ENCODE assay signal across 15 mouse cellular contexts in genomic region chr5:36923826-36924700, GRCm38 (mm10). TPM values are rescaled to one million over a fixed set of nuclear protein-coding genes. Genes with fewer than 3 reads are reported as not detected.
DNase-seq lines count a peak whose midpoint lies in the region; ATAC-seq lines count a peak whose summit lies in the region.
"Had no signal": no experiment of that assay in that cellular context is flagged by ENCODE, and none has a peak within 500 bp of the region (broad histone marks: within the 10 kb centered on the region; RNA-seq: fewer than 3 reads in every experiment).

No protein-coding gene starts in this region.

- no peaks in the 10 kb centered on the region for H3K9me3 ChIP-seq in forebrain, embryonic 15.5 days
- H3K9me3 ChIP-seq in forebrain, embryonic 12.5 days: no peaks in the 10 kb centered on the region
- H3K9me3 ChIP-seq in midbrain, embryonic 15.5 days: no peaks in the 10 kb centered on the region
- H3K9me3 ChIP-seq in midbrain, embryonic 13.5 days: no peaks in the 10 kb centered on the region
- H3K9me3 ChIP-seq in intestine, embryonic 15.5 days: no peaks in the 10 kb centered on the region
- H3K9me3 ChIP-seq: limb, embryonic 15.5 days; midbrain, embryonic 12.5 days had no signal

- H3K36me3 ChIP-seq in forebrain, embryonic 15.5 days: no peaks in the 10 kb centered on the region
- H3K36me3 ChIP-seq in forebrain, embryonic 12.5 days (replicated peaks): no peaks in the 10 kb centered on the region
- no peaks in the 10 kb centered on the region for H3K36me3 ChIP-seq in midbrain, embryonic 15.5 days (replicated peaks)
- no peaks in the 10 kb centered on the region for H3K36me3 ChIP-seq in midbrain, embryonic 13.5 days
- no peaks in the 10 kb centered on the region for H3K36me3 ChIP-seq in intestine, embryonic 15.5 days
- H3K36me3 ChIP-seq: limb, embryonic 15.5 days; midbrain, embryonic 12.5 days had no signal

- no peaks in the 10 kb centered on the region for H3K27me3 ChIP-seq in forebrain, embryonic 15.5 days
- no peaks in the 10 kb centered on the region for H3K27me3 ChIP-seq in forebrain, embryonic 12.5 days
- H3K27me3 ChIP-seq in midbrain, embryonic 15.5 days (replicated peaks): no peaks in the 10 kb centered on the region
- H3K27me3 ChIP-seq in midbrain, embryonic 13.5 days: no peaks in the 10 kb centered on the region
- H3K27me3 ChIP-seq in intestine, embryonic 15.5 days (replicated peaks): no peaks in the 10 kb centered on the region
- H3K27me3 ChIP-seq: limb, embryonic 15.5 days had no signal

- no peak overlapping the region for H3K4me3 ChIP-seq in forebrain, embryonic 15.5 days
- no peak overlapping the region for H3K4me3 ChIP-seq in forebrain, embryonic 12.5 days (replicated peaks)
- no peak overlapping the region for H3K4me3 ChIP-seq in midbrain, embryonic 15.5 days
- H3K4me3 ChIP-seq in midbrain, embryonic 13.5 days (replicated peaks): no peak overlapping the region
- H3K4me3 ChIP-seq in intestine, embryonic 15.5 days (replicated peaks): no peak overlapping the region
- H3K4me3 ChIP-seq: limb, embryonic 15.5 days; midbrain, embryonic 12.5 days had no signal

- ATAC-seq in forebrain, embryonic 15.5 days (replicated peaks): peak; percentile 24; the same call in 1 of the 2 replicates
- no peak for ATAC-seq in forebrain, embryonic 12.5 days (ENCODE audit: low FRiP score)
- ATAC-seq in midbrain, embryonic 15.5 days (replicated peaks): peak; percentile 28; the same call in 1 of the 2 replicates
- ATAC-seq in midbrain, embryonic 13.5 days: no peak
- ATAC-seq in intestine, embryonic 15.5 days: no peak
- ATAC-seq: inflammation-experienced regulatory T-cells, adult 6 months had no signal

- no peak overlapping the region for H3K9ac ChIP-seq in forebrain, embryonic 15.5 days (replicated peaks)
- H3K9ac ChIP-seq in forebrain, embryonic 12.5 days: no peak overlapping the region
- H3K9ac ChIP-seq in midbrain, embryonic 15.5 days: no peak overlapping the region
- H3K9ac ChIP-seq in midbrain, embryonic 13.5 days (replicated peaks): no peak overlapping the region
- no peak overlapping the region for H3K9ac ChIP-seq in intestine, embryonic 15.5 days
- H3K9ac ChIP-seq: limb, embryonic 15.5 days; midbrain, embryonic 12.5 days had no signal

- no peak overlapping the region for H3K4me2 ChIP-seq in forebrain, embryonic 15.5 days (replicated peaks)
- H3K4me2 ChIP-seq in forebrain, embryonic 12.5 days: no peak overlapping the region
- no peak overlapping the region for H3K4me2 ChIP-seq in midbrain, embryonic 15.5 days
- H3K4me2 ChIP-seq in midbrain, embryonic 13.5 days (replicated peaks): no peak overlapping the region
- H3K4me2 ChIP-seq in intestine, embryonic 15.5 days (replicated peaks): no peak overlapping the region
- H3K4me2 ChIP-seq: limb, embryonic 15.5 days; midbrain, embryonic 12.5 days had no signal

- peak; percentile 26 for DNase-seq in heart, adult 8-10 months (ENCODE audit: low spot score)
- peak; percentile 51 for DNase-seq in heart, postnatal 4 days
- no peak for DNase-seq in urinary bladder, postnatal 4 days (ENCODE audit: low spot score in 2 of 2)
- DNase-seq: adrenal gland, postnatal 10 days; cerebellum, adult 8-10 months; thymus, postnatal 25 days had no signal

- H3K4me1 ChIP-seq in forebrain, embryonic 15.5 days: peaks cover 13% of the 10 kb centered on the region
- peaks cover 9% of the 10 kb centered on the region; the same call in 1 of the 2 replicates for H3K4me1 ChIP-seq in forebrain, embryonic 12.5 days
- peaks cover 8% of the 10 kb centered on the region; the same call in 1 of the 2 replicates for H3K4me1 ChIP-seq in midbrain, embryonic 15.5 days
- H3K4me1 ChIP-seq in midbrain, embryonic 13.5 days (replicated peaks): peaks cover 10% of the 10 kb centered on the region
- H3K4me1 ChIP-seq in intestine, embryonic 15.5 days (replicated peaks): no peaks in the 10 kb centered on the region
- H3K4me1 ChIP-seq: limb, embryonic 15.5 days; midbrain, embryonic 12.5 days had no signal

- 42% methylated on average over 11 of the region's 11 CpGs for WGBS in forebrain, embryonic 15.5 days
- 53% methylated on average over 11 of the region's 11 CpGs for WGBS in forebrain, embryonic 12.5 days
- WGBS in midbrain, embryonic 15.5 days: 50% methylated on average over 11 of the region's 11 CpGs
- WGBS in midbrain, embryonic 13.5 days: 54% methylated on average over 11 of the region's 11 CpGs
- 33% methylated on average over 11 of the region's 11 CpGs for WGBS in intestine, embryonic 15.5 days

- peak overlapping the region; percentile 75 for H3K27ac ChIP-seq in forebrain, embryonic 15.5 days (replicated peaks)
- no peak overlapping the region for H3K27ac ChIP-seq in forebrain, embryonic 12.5 days
- H3K27ac ChIP-seq in midbrain, embryonic 15.5 days: peak overlapping the region; percentile 43
- H3K27ac ChIP-seq in midbrain, embryonic 13.5 days: no peak overlapping the region
- no peak overlapping the region for H3K27ac ChIP-seq in intestine, embryonic 15.5 days
- H3K27ac ChIP-seq: limb, embryonic 15.5 days; midbrain, embryonic 12.5 days had no signal

RNA-seq across cellular contexts. Expression of gene Ppp2r2c, which starts 55.8 kb away (rescaled TPM):
- polyA plus RNA-seq in forebrain, embryonic 15.5 days (2015; fragmentation: Nextera tagmentation; extraction: Ambion mirVana): 30.0 and 33.2 TPM in 2 replicates
- 3.8 and 4.8 TPM in 2 replicates for polyA plus RNA-seq in forebrain, embryonic 12.5 days (2016; fragmentation: Nextera tagmentation; extraction: Ambion mirVana)
- polyA plus RNA-seq in midbrain, embryonic 15.5 days (2015; fragmentation: Nextera tagmentation; extraction: Ambion mirVana): 54.7 and 55.3 TPM in 2 replicates
- polyA plus RNA-seq in midbrain, embryonic 13.5 days (2015; fragmentation: Nextera tagmentation; extraction: Ambion mirVana): 11.3 and 12.2 TPM in 2 replicates
- total RNA-seq in heart, adult 8-10 months (2022): 1 to 10 TPM; 5.4 to 7.2 (median 6.3) TPM
- under 1 TPM; 0.19 to 0.25 TPM for total RNA-seq in heart, postnatal 4 days (2021)
- polyA plus RNA-seq in intestine, embryonic 15.5 days (2015; fragmentation: Nextera tagmentation; extraction: Ambion mirVana): 0.73 and 0.89 TPM in 2 replicates
- polyA plus RNA-seq: C2C12 had no signal

Comparison
In these comparisons a context has a peak if more than half of its experiments do, and no peak if none do; other contexts are left out.
1. ATAC-seq: peak in forebrain, embryonic 15.5 days (single experiment) and midbrain, embryonic 15.5 days (single experiment); none in forebrain, embryonic 12.5 days (single experiment), midbrain, embryonic 13.5 days (single experiment) and intestine, embryonic 15.5 days (single experiment).
2. H3K27ac ChIP-seq: peak in forebrain, embryonic 15.5 days (single experiment) and midbrain, embryonic 15.5 days (single experiment); none in forebrain, embryonic 12.5 days (single experiment), midbrain, embryonic 13.5 days (single experiment) and intestine, embryonic 15.5 days (single experiment).
3. DNase-seq: peak in heart, adult 8-10 months (single experiment) and heart, postnatal 4 days (single experiment); none in urinary bladder, postnatal 4 days (0 of 2).